Mouse (Mus musculus) cerebellum, adult 8-10 months (tissue): ENCODE results near the gene Heatr4.

ENCODE experiments used
- DNase-seq: peaks from one replicate; pipeline ENCODE4 v3.0.0; 2022

The Heatr4 gene

DNA sequence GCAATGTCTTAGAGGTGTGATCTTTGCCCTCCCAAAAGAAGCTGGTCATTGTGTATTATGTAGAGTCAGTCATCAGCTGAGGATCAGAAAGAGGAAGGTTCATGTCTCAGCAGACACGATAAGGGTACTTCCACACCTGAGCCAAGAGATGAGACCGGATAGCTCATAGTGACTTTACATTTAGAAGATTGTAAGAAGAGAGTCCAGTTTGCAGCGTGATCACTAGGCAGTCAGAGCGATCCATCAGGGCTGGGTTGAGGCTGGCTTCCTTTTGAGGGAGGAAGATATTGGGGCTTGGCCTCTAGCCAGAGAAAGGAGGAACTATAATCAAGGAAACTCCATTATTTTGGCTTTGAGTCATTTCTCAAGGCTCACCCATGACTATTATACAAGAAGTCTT is 56.9 kb downstream of the Heatr4 start:
- no peak for DNase-seq

- no peak for DNase-seq
Measured at GRCm38 (mm10) chr12:83926061-83926460, 58.6 kb downstream of the Heatr4 start.

- no peak for DNase-seq
Measured at GRCm38 (mm10) chr12:83925160-83925703, 59.4 kb downstream of the Heatr4 start.

DNA sequence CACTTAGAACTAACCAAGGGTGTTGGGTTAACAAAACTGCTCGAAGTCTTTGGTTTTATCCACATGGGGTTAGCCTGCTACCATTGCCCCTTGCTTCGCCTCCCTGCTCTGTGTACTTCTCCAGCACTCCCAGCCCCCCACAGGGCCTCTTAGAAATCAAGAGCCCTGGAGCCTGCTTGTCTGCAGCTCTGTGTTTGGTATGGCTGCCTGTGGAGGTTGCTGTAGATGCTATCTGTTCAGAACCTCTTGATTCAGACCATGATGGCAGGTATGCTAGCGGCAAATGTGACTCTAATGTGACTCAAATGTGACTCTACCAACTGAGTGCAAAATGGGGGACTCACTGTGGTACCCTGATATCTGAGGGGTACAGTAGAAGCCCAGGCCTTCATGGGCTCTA is 60.3 kb downstream of the Heatr4 start:
- DNase-seq = no peak

GRCm38 (mm10) chr12:83923486-83923859 is 61.2 kb downstream of the Heatr4 start:
- no peak for DNase-seq

GRCm38 (mm10) chr12:83922724-83923485 is 61.7 kb downstream of the Heatr4 start:
- DNase-seq = no peak

DNA sequence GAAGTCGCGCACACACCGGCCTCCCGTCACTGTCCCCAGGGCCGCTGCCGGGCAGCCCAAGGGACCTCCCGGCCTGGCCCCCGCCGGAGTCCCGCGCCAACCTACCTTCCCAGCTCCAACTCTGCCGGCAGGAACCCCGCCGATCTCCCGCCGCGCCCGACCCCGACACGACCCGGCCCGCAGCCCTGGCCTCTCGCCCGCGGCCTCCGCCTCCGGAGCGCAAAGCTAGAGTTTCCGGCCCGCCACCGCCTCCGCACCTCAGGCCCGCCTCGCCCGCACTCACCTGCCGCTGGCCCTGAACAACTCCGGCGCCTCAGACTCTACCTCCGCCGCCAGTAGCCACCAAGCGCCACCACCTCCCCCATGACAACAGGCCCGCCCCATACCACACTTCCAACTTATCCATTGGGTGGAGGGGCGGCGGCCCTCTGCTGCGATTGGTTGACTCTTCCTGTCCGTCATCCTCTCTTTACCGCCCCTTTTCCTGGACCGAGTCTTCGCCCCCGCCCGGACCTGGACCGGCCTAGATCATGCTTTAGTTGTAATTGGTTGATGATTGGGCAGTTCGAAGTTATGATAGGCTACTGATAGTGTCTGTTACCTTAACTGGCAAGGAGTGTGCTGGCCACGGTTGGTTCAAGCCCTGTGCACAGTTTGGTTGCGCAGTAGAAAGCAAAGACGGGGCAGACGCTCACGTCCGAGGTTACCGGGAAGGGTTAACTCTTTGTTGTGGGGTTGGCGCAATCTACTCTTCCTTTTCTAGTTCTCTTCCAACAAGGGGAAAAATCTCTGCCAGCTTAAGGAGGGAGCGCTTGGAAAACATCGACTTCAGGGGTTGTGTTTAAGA is 62.9 kb downstream of the Heatr4 start, which contains the start of gene Numb:
TSS of gene Numb (minus strand) at position 400 of the 847 bp plus-strand sequence.
- peak; percentile 99 for DNase-seq

DNA sequence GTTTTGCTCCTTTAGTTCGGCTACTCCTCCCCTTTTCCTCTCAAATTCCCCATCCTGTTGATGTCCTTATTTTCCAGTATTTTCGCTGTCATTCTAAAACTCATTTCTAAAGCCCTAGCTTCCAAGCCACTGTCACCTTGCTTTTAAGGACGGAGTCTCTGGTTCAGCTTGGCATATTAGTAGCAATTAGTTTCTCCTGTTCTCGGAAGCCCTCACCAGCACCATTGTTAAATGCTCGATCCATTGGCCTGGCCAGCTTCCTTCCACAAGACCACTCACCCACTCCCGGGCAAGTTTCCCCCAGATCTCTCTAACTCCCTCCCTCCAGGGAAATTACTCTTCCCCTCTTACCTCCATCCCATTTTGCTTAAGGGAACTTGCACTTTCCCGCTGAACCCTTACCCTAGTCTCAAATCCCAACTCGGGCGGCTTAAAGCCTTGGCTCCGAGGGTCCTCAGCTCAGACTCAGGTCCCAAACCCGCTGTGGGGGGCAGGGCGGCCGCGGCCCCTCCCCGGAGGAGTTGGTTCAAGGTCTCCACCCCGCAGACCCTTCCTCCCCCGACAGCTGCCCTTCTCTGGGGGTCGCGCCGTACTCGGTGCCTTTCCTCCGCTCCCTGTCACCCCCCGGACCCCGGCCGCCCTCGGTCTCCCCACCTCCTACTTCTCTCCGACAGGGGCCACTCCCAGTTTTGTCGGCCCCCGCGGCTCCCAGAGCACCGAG is 63.8 kb downstream of the Heatr4 start:
- DNase-seq = peak; percentile 52

GRCm38 (mm10) chr12:83916884-83917283 is 67.8 kb downstream of the Heatr4 start:
- peak; percentile 44 for DNase-seq

DNA sequence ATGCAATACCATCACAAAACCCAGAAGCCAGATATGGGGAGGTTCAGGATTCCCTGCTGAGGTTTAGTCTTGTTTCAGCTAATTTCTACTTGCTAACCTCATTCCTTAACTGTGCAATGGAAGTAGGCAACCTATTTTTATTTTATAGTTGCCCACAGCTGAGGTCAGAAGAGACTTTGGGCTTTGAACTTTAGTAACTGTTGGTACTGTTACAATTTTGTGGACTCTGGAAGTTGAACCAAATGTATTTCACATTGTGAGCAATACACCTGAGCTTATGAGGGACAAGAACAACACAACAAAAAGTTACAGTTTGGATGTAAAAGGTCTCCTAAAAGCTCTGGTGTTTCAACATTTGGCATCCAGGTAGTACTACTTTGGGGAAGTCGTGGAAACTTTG is 69.9 kb downstream of the Heatr4 start:
- no peak for DNase-seq

DNA sequence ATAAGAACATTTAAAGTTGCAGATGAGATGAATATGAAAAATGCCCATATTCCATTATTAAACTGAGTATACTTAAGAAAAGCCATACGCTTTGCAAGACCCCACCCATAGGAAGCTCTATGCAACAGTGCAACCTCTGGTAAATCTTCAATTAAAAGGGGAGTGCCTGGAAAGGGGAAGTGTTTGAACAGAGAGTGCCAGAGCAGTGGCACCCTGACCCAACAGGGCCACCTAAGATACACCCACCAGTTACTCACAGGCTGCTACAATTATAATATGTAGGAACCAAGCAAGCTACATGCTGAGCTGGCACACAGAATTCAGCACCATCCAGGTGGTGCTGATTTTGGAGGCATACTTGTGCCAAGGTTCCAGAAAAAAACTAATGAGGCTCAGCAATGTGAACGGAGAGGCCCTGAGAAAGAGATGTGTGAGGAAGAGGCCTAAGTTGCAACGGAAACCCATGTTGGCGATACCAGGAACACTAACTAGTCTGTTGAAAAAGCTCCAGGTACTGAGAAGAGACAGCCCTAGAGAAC is 70.4 kb downstream of the Heatr4 start:
- peak; percentile 64 for DNase-seq

DNA sequence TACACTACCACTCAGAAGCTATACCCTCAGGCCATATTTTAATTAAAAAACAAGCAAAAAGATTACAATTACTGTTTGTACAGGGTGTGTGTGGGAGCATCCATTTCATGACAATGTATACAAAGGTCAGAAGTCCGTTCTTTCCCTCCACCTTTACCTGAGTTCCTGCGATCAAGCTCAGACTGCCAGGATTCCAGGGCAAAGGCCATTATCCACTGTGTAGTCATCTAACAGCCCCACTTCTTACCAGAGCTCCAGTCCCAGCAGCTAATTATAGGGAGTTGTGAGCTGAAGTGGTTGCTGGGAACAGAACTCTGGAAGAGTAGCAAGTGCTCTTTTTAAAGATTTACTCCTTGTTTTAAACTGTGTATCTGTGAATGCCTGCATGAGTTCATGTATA is 74.2 kb downstream of the Heatr4 start:
- no peak for DNase-seq
